Mouse (Mus musculus): ENCODE data around the gene Scamp4. TPM values are rescaled to one million over a fixed set of nuclear protein-coding genes. Genes with fewer than 3 reads are reported as not detected.

Scamp4 gene
- polyA plus RNA-seq, 1 experiment, result 63.9 TPM

DNA sequence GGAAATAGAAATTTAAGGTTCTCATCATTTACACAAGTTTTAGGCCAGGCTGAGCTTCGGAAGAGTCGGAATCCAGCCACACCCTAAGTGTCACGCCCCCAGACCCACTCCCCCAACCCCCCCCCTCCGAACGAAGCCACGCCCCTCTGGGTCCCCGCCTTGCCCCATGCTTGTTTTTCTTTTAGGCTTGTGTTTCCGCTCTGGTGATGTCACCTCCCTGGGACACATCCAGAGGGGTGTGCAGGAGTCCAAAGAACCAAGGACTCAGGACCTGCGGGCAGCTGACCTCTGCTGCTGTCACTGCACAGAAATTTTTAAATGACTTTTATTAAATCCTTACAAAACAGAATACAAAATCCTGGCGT lies 62.3 kb downstream of the Scamp4 start:
- TF ChIP-seq POLR2A (IDR thresholded peaks at IDR 0.05; ENCODE audit: extremely low read depth, insufficient read depth, low read length) (no peak), CTCF (IDR thresholded peaks at IDR 0.05; ENCODE audit: extremely low read depth, insufficient read depth, low read length) (no peak)
- H3K27ac ChIP-seq (ENCODE audit: insufficient read depth, low read length), result peak overlapping the region; percentile 43
- H3K4me3 ChIP-seq (ENCODE audit: insufficient read depth, low read length), result no peak overlapping the region
- no peaks in the 10 kb centered on the region for H3K4me1 ChIP-seq (ENCODE audit: control insufficient read depth, insufficient read depth, low read length)

Other genes starting within 250 kb of the Scamp4 start
- 36.3 and 40.3 TPM in 2 replicates for gene Plk5, start 246.4 kb upstream of the Scamp4 start, polyA plus RNA-seq (2012; rRNA removed)
- gene Mex3d, start 215.2 kb upstream of the Scamp4 start, polyA plus RNA-seq (2012; rRNA removed), result 13.8 and 14.3 TPM in 2 replicates
- gene Mbd3, start 203.3 kb upstream of the Scamp4 start, polyA plus RNA-seq (2012; rRNA removed), result 186 and 210 TPM in 2 replicates
- gene Uqcr11, start 196.0 kb upstream of the Scamp4 start, polyA plus RNA-seq (2012; rRNA removed), result 1,456 and 1,595 TPM in 2 replicates
- 25.5 and 26.0 TPM in 2 replicates for gene Tcf3, start 169.2 kb upstream of the Scamp4 start, polyA plus RNA-seq (2012; rRNA removed)
- not detected in 2 replicates for gene Onecut3, start 108.0 kb upstream of the Scamp4 start, polyA plus RNA-seq (2012; rRNA removed)
- gene Atp8b3, start 63.7 kb upstream of the Scamp4 start, polyA plus RNA-seq (2012; rRNA removed), result 0.08 and 0.09 TPM in 2 replicates
- 44.7 and 45.0 TPM in 2 replicates for gene Rexo1, start 41.3 kb upstream of the Scamp4 start, polyA plus RNA-seq (2012; rRNA removed)
- 34.7 and 36.9 TPM in 2 replicates for gene Klf16, start 25.6 kb upstream of the Scamp4 start, polyA plus RNA-seq (2012; rRNA removed)
- 329 and 330 TPM in 2 replicates for gene Abhd17a, start 12.5 kb upstream of the Scamp4 start, polyA plus RNA-seq (2012; rRNA removed)
- 4.0 and 4.3 TPM in 2 replicates for gene Adat3, start within 50 bp of the Scamp4 start, polyA plus RNA-seq (2012; rRNA removed)
- 2.5 and 2.8 TPM in 2 replicates for gene Gm49322, start 3.1 kb downstream of the Scamp4 start, polyA plus RNA-seq (2012; rRNA removed)
- gene Csnk1g2, start 20.0 kb downstream of the Scamp4 start, polyA plus RNA-seq (2012; rRNA removed), result 294 and 314 TPM in 2 replicates
- 98.8 and 102 TPM in 2 replicates for gene Btbd2, start 54.2 kb downstream of the Scamp4 start, polyA plus RNA-seq (2012; rRNA removed)
- gene Mknk2, start 75.2 kb downstream of the Scamp4 start, polyA plus RNA-seq (2012; rRNA removed), result 47.1 and 54.0 TPM in 2 replicates
- 7.9 and 9.4 TPM in 2 replicates for gene Mob3a, start 99.1 kb downstream of the Scamp4 start, polyA plus RNA-seq (2012; rRNA removed)
- gene Izumo4, start 99.3 kb downstream of the Scamp4 start, polyA plus RNA-seq (2012; rRNA removed), result 111 and 118 TPM in 2 replicates
- 157 and 159 TPM in 2 replicates for gene Ap3d1, start 139.4 kb downstream of the Scamp4 start, polyA plus RNA-seq (2012; rRNA removed)
- 45.9 and 47.8 TPM in 2 replicates for gene Dot1l, start 152.3 kb downstream of the Scamp4 start, polyA plus RNA-seq (2012; rRNA removed)
- 38.9 and 46.1 TPM in 2 replicates for gene Sf3a2, start 195.3 kb downstream of the Scamp4 start, polyA plus RNA-seq (2012; rRNA removed)
- gene Plekhj1, start 195.8 kb downstream of the Scamp4 start, polyA plus RNA-seq (2012; rRNA removed), result 59.5 and 62.6 TPM in 2 replicates
- gene Amh, start 202.4 kb downstream of the Scamp4 start, polyA plus RNA-seq (2012; rRNA removed), result 1.6 and 2.3 TPM in 2 replicates
- gene Jsrp1, start 210.6 kb downstream of the Scamp4 start, polyA plus RNA-seq (2012; rRNA removed), result 4.7 and 5.0 TPM in 2 replicates
- gene Oaz1, start 223.8 kb downstream of the Scamp4 start, polyA plus RNA-seq (2012; rRNA removed), result 643 and 729 TPM in 2 replicates
- gene Lingo3, start 241.2 kb downstream of the Scamp4 start, polyA plus RNA-seq (2012; rRNA removed), result 24.8 and 29.4 TPM in 2 replicates

Measured in cortical plate, adult 2 months (tissue).